Comparison of ENCODE assay signal across 9 mouse cellular contexts in the genomic region with DNA sequence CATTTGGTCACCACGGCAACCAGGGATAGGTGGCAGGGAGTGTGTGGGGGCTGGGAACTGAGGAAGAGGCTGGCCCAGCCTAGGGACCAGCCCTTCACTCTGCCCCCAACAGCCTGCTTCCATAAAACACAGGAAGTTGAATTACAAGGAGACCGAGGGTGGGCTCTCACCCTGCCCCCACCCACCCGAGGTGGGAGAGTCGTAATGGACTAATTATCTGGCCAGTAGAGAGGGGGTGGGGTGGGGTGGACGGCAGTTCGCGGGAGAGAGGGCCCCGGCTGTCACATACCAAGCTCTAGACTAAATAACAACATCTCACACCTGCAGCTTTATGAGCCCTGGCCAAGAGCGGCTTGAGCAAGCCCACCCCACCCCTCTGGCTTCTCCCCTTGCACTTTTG.
DNase-seq lines count a peak whose midpoint lies in the region; ATAC-seq and TF ChIP-seq lines count a peak whose summit lies in the region.
"Had no signal": no experiment of that assay in that cellular context is flagged by ENCODE, and none has a peak within 500 bp of the region (broad histone marks: within the 10 kb centered on the region; RNA-seq: fewer than 3 reads in every experiment).

No protein-coding gene starts in this region.

- H3K9me3 ChIP-seq in heart, embryonic 13.5 days, result no peaks in the 10 kb centered on the region
- no peaks in the 10 kb centered on the region for H3K9me3 ChIP-seq in E14TG2a.4 (ENCODE audit: low read length)
- no peaks in the 10 kb centered on the region for H3K9me3 ChIP-seq in forebrain, embryonic 12.5 days
- no peaks in the 10 kb centered on the region for H3K9me3 ChIP-seq in limb, embryonic 15.5 days

- H3K4me3 ChIP-seq in heart, embryonic 13.5 days, result peak overlapping the region; percentile 36
- H3K4me3 ChIP-seq in heart, adult 2 months, result no peak overlapping the region
- 0 out of 2 replicates have a peak overlapping the region, but pooled peaks have one; percentile 13 for H3K4me3 ChIP-seq in E14TG2a.4 (replicated peaks; ENCODE audit: low read length)
- H3K4me3 ChIP-seq in forebrain, embryonic 12.5 days (replicated peaks), result no peak overlapping the region
- H3K4me3 ChIP-seq in limb, embryonic 15.5 days, result no peak overlapping the region; the same call in 1 of the 2 replicates

- no peaks in the 10 kb centered on the region for H3K79me2 ChIP-seq in heart, adult 2 months (replicated peaks; ENCODE audit: control insufficient read depth, insufficient read depth, low read length)

- H3K9ac ChIP-seq in heart, embryonic 13.5 days, result 0 out of 2 replicates have a peak overlapping the region, but pooled peaks have one; percentile 37
- H3K9ac ChIP-seq in heart, adult 2 months (ENCODE audit: low read depth, low read length), result no peak overlapping the region; the same call in 1 of the 2 replicates
- no peak overlapping the region for H3K9ac ChIP-seq in forebrain, embryonic 12.5 days
- no peak overlapping the region for H3K9ac ChIP-seq in limb, embryonic 15.5 days

- no peaks in the 10 kb centered on the region for H3K36me3 ChIP-seq in heart, embryonic 13.5 days
- no peaks in the 10 kb centered on the region for H3K36me3 ChIP-seq in heart, adult 2 months (ENCODE audit: control insufficient read depth, insufficient read depth, low read length)
- H3K36me3 ChIP-seq in E14TG2a.4 (ENCODE audit: insufficient read depth, low read length), result no peaks in the 10 kb centered on the region
- H3K36me3 ChIP-seq in forebrain, embryonic 12.5 days (replicated peaks), result no peaks in the 10 kb centered on the region
- H3K36me3 ChIP-seq in limb, embryonic 15.5 days, result no peaks in the 10 kb centered on the region

- no peak for DNase-seq in heart, adult 2 months
- no peak for DNase-seq in spleen, adult 12 weeks (ENCODE audit: low spot score)
- no peak for DNase-seq in spleen, postnatal 14 days (ENCODE audit: low spot score in 2 of 2)
- no peak for DNase-seq in cerebellum, postnatal 36 days
- DNase-seq: B cell, adult 2 months had no signal

- peak overlapping the region; percentile 64 for H3K4me2 ChIP-seq in heart, embryonic 13.5 days
- peak overlapping the region; percentile 30 for H3K4me2 ChIP-seq in forebrain, embryonic 12.5 days
- H3K4me2 ChIP-seq in limb, embryonic 15.5 days, result peak overlapping the region; percentile 26; the same call in 1 of the 2 replicates

- intact Hi-C loops in heart, adult 2 months (cut with DNase I), result loop anchor here (10.0 kb wide), 1 partner anchor 283 kb away; no protein-coding TSS in a partner anchor

- ATAC-seq in heart, embryonic 13.5 days (ENCODE audit: extremely low read depth, insufficient number of reproducible peaks, low FRiP score, low TSS enrichment), result no peak
- peak; percentile 74 for ATAC-seq in forebrain, embryonic 12.5 days (ENCODE audit: low FRiP score)
- no peak for ATAC-seq in limb, embryonic 15.5 days (ENCODE audit: insufficient number of reproducible peaks, low FRiP score, low TSS enrichment, low read depth)

- no peak for TF ChIP-seq POLR2A in heart, adult 2 months (IDR thresholded peaks at IDR 0.05; ENCODE audit: insufficient read depth, low read depth, low read length)

- H3K4me1 ChIP-seq in heart, embryonic 13.5 days, result peaks cover 22% of the 10 kb centered on the region
- H3K4me1 ChIP-seq in heart, adult 2 months (ENCODE audit: control insufficient read depth, insufficient read depth, low read length), result no peaks in the 10 kb centered on the region
- H3K4me1 ChIP-seq in E14TG2a.4 (replicated peaks; ENCODE audit: low read depth, low read length), result peaks cover 55% of the 10 kb centered on the region
- peaks cover 31% of the 10 kb centered on the region for H3K4me1 ChIP-seq in forebrain, embryonic 12.5 days
- peaks cover 21% of the 10 kb centered on the region for H3K4me1 ChIP-seq in limb, embryonic 15.5 days

- no peak overlapping the region for H3K27ac ChIP-seq in heart, embryonic 13.5 days (replicated peaks)
- H3K27ac ChIP-seq in heart, adult 2 months, result no peak overlapping the region
- H3K27ac ChIP-seq in forebrain, embryonic 12.5 days, result no peak overlapping the region
- no peak overlapping the region for H3K27ac ChIP-seq in limb, embryonic 15.5 days

- TF ChIP-seq CTCF in heart, adult 2 months (IDR thresholded peaks at IDR 0.05), result no peak
- no peak for TF ChIP-seq CTCF in E14TG2a.4 (conservative IDR thresholded peaks at IDR 0.05; ENCODE audit: low read length)

- 1% methylated on average over 9 of the region's 9 CpGs for WGBS in heart, embryonic 13.5 days
- WGBS in heart, adult 2 months, result 6% methylated on average over 9 of the region's 9 CpGs
- 3% methylated on average over 8 of the region's 9 CpGs for WGBS in forebrain, embryonic 12.5 days
- under 1% methylated on average over 9 of the region's 9 CpGs for WGBS in limb, embryonic 15.5 days

- no peak for TF ChIP-seq EP300 in heart, adult 2 months (IDR thresholded peaks at IDR 0.05; ENCODE audit: insufficient read depth, low read depth, low read length)

- peaks cover 23% of the 10 kb centered on the region for H3K27me3 ChIP-seq in heart, embryonic 13.5 days (replicated peaks)
- no peaks in the 10 kb centered on the region for H3K27me3 ChIP-seq in heart, adult 2 months (ENCODE audit: control insufficient read depth, insufficient read depth, low read length)
- H3K27me3 ChIP-seq in E14TG2a.4 (ENCODE audit: insufficient read depth, low read length), result no peaks in the 10 kb centered on the region
- H3K27me3 ChIP-seq in forebrain, embryonic 12.5 days, result peaks cover 40% of the 10 kb centered on the region
- H3K27me3 ChIP-seq in limb, embryonic 15.5 days, result 0 out of 2 replicates have a peak, but pooled peaks cover 6% of the 10 kb centered on the region

Comparison
In these comparisons a context has a peak if more than half of its experiments do, and no peak if none do; other contexts are left out.
1. H3K4me3 ChIP-seq: peak in heart, embryonic 13.5 days (single experiment) and E14TG2a.4 (single experiment); none in heart, adult 2 months (single experiment), forebrain, embryonic 12.5 days (single experiment) and limb, embryonic 15.5 days (single experiment).
2. Peak in every context shown above with its lines, with median percentiles within 50 percentile points of each other: H3K4me2 ChIP-seq.